Mouse (Mus musculus) neural tube, postnatal 0 days (tissue): Measurements from ENCODE around the gene Zfp788. TPM values are rescaled to one million over a fixed set of nuclear protein-coding genes. Genes with fewer than 3 reads are reported as not detected.

Experiments
- polyA plus RNA-seq: library from polyadenylated mRNA; unstranded; fragments of >200 nt; fragmentation: Nextera tagmentation; extraction: Ambion mirVana; gene quantifications from 2 replicates; pipeline ENCODE4 v1.2.1, GENCODE M21; 2015

Zfp788 gene
- 16.3 and 18.6 TPM in 2 replicates for polyA plus RNA-seq

GRCm38 (mm10) chr7:41632409-41633220, at the start of gene Zfp788:
Gene Zfp788, plus strand, starts transcription at chr7:41633203.

GRCm38 (mm10) chr7:41599034-41599813, 33.8 kb upstream of the Zfp788 start, which contains the start of gene 2610021A01Rik:
Gene 2610021A01Rik, plus strand, starts transcription at chr7:41599230.

Other genes starting within 250 kb of the Zfp788 start
- 10.2 and 10.4 TPM in 2 replicates for gene AI987944, start 239.8 kb upstream of the Zfp788 start, polyA plus RNA-seq
- 0.57 and 0.61 TPM in 2 replicates for gene Vmn2r57, start 184.5 kb upstream of the Zfp788 start, polyA plus RNA-seq
- gene Gm20449, start 133.8 kb upstream of the Zfp788 start, polyA plus RNA-seq = 0.18 and 0.24 TPM in 2 replicates
- 4.6 and 4.7 TPM in 2 replicates for gene AW146154, start 133.3 kb upstream of the Zfp788 start, polyA plus RNA-seq
- gene Gm6871, start 59.5 kb upstream of the Zfp788 start, polyA plus RNA-seq = not detected in 2 replicates
- gene 2610021A01Rik, start 34.0 kb upstream of the Zfp788 start, polyA plus RNA-seq = 9.6 and 9.8 TPM in 2 replicates
- not detected in 2 replicates for gene Vmn2r58, start 239.5 kb downstream of the Zfp788 start, polyA plus RNA-seq